Mouse (Mus musculus) C2C12 (cell line): ENCODE measurements around the gene Chd9.

Experiments used
- CEBPB ChIP-seq: IDR thresholded peaks from one replicate; pipeline ENCODE4 v1.6.1; 2011; ENCODE audit warnings: low read depth, mild to moderate bottlenecking, control low read depth, moderate library complexity
- CTCF ChIP-seq: IDR thresholded peaks from one replicate; pipeline ENCODE4 v1.5.1; 2011; ENCODE audit not compliant: control insufficient read depth, insufficient read depth, insufficient read length
- MAX ChIP-seq: IDR thresholded peaks from one replicate; pipeline ENCODE4 v1.6.1; 2011; ENCODE audit warnings: mild to moderate bottlenecking, control low read depth
- MYOD1 ChIP-seq: IDR thresholded peaks from one replicate; pipeline ENCODE4 v1.6.1; 2011; ENCODE audit warnings: low read depth; ENCODE audit not compliant: control insufficient read depth, insufficient read length
- MYOG ChIP-seq: IDR thresholded peaks from one replicate; pipeline ENCODE4 v1.6.1; 2011; ENCODE audit not compliant: control insufficient read depth, insufficient read length; ENCODE audit errors: extremely low read depth
- USF1 ChIP-seq: IDR thresholded peaks from one replicate; pipeline ENCODE4 v1.6.1; 2011; ENCODE audit warnings: low read depth, mild to moderate bottlenecking, control low read depth, moderate library complexity

DNA sequence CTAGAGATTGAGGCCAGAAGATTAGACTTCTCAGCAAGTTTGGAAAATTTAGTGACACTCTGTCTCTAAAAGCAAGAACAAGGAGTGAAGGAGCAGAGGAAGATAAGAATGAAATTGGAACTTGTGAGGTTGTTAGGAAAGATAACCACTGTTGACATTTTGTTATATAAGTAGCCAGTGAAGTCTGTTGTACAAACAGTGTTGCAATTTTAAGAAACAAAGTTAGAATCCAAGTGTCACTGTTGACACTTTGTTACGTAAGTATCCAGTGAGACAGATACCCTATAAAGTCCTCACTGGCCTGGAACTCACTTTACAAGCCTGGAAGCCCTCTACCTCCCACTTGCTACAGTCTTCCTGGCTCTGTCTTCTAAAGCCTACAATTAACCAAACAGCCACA lies 111.7 kb downstream of the Chd9 start:
- no peak for TF ChIP-seq CTCF
- no peak for TF ChIP-seq MAX
- no peak for TF ChIP-seq USF1
- no peak for TF ChIP-seq MYOG
- TF ChIP-seq CEBPB = no peak
- no peak for TF ChIP-seq MYOD1
